Mouse (Mus musculus) embryonic stem cell, embryonic (primary cell): ENCODE results near the gene Wls.

Experiments used
- CTCF ChIA-PET, 4 experiments: fragments of 300-600 bp in 2 of 4; fragments of 350-600 bp in 2 of 4; sonication (Branson Sonifier 250); formaldehyde crosslinking; loops; one replicate each; lab custom pipeline; 2022; ENCODE audit warnings: inconsistent platforms in 2 of 4; lab: Charles Lee
- POLR2A ChIA-PET, 4 experiments: fragments of 300-600 bp in 2 of 4; fragments of 350-600 bp in 2 of 4; sonication (Branson Sonifier 250); formaldehyde crosslinking; loops; one replicate each; lab custom pipeline; 2022; ENCODE audit warnings: antibody characterized with exemption in 4 of 4, inconsistent platforms in 1 of 4; lab: Charles Lee

Gene Wls

GRCm38 (mm10) chr3:159890176-159891056 lies 50.9 kb downstream of the Wls start:
- ChIA-PET POLR2A (interaction anchor here in 1 of 4 experiments (0.6 kb wide), 1 partner anchor 37 kb away, joined by 5 read pairs; no protein-coding TSS in a partner anchor), CTCF (no interaction called here)

GRCm38 (mm10) chr3:159891057-159891752 lies 51.7 kb downstream of the Wls start:
- ChIA-PET CTCF (no interaction called here), POLR2A (interaction anchor here in 1 of 4 experiments (0.9 kb wide), 1 partner anchor 9 kb away, joined by 3 read pairs; no protein-coding TSS in a partner anchor)

GRCm38 (mm10) chr3:159907329-159907728 lies 67.9 kb downstream of the Wls start:
- ChIA-PET POLR2A (no interaction called here), CTCF (no interaction called here)

- ChIA-PET POLR2A (interaction anchor here in 1 of 4 experiments (1.5 kb wide), 1 partner anchor 20 kb away, joined by 3 read pairs; no protein-coding TSS in a partner anchor), CTCF (no interaction called here)
These were observed 78.0 kb downstream of the Wls start for GRCm38 (mm10) chr3:159917328-159918090.
